In the genomic region with DNA sequence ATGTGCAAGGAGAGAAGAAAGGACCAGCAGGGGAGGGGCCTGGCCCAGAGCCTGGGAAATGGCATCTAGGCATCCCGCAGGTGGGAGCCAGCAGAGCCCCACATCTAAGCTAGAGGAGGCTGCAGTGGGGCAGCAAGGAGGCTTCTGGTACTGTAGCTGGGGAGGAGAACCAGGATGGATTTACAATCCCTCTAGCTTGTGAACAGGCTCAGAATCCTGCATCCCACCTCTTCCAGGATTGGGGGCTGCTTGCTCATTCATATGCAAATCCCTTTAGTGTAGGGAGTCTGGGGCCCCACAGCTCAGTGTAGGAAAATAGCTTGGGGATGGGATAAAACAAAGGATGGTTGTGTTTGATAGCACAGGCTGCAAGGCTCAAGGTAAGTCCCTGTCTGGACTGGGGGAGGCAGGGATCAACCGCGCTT, we compare ENCODE assay signal across 13 mouse cellular contexts. TPM values are rescaled to one million over a fixed set of nuclear protein-coding genes. Genes with fewer than 3 reads are reported as not detected.
DNase-seq lines count a peak whose midpoint lies in the region; ATAC-seq lines count a peak whose summit lies in the region.
"Had no signal": no experiment of that assay in that cellular context is flagged by ENCODE, and none has a peak within 500 bp of the region (broad histone marks: within the 10 kb centered on the region; RNA-seq: fewer than 3 reads in every experiment).

No protein-coding gene starts in this region.

- H3K27me3 ChIP-seq in forebrain, embryonic 12.5 days, result peaks cover 17% of the 10 kb centered on the region; the same call in 1 of the 2 replicates
- no peaks in the 10 kb centered on the region for H3K27me3 ChIP-seq in hindbrain, embryonic 16.5 days (replicated peaks; ENCODE audit: control insufficient read depth, insufficient read depth, low read length)
- no peaks in the 10 kb centered on the region for H3K27me3 ChIP-seq in neural tube, embryonic 13.5 days
- H3K27me3 ChIP-seq: liver, embryonic 13.5 days had no signal

- WGBS in forebrain, embryonic 12.5 days, result 0% methylated on average over 3 of the region's 3 CpGs
- WGBS in hindbrain, embryonic 16.5 days, result 31% methylated on average over 3 of the region's 3 CpGs
- WGBS in neural tube, embryonic 13.5 days, result 15% methylated on average over 3 of the region's 3 CpGs

- peak; percentile 94 for ATAC-seq in forebrain, embryonic 12.5 days (ENCODE audit: low FRiP score)
- peak; percentile 85 for ATAC-seq in hindbrain, embryonic 16.5 days
- ATAC-seq in neural tube, embryonic 13.5 days (ENCODE audit: low read depth), result peak; percentile 94

- peaks cover 10% of the 10 kb centered on the region for H3K36me3 ChIP-seq in forebrain, embryonic 12.5 days (replicated peaks)
- H3K36me3 ChIP-seq in hindbrain, embryonic 16.5 days (ENCODE audit: control insufficient read depth, insufficient read depth, low read length), result no peaks in the 10 kb centered on the region
- peaks cover 9% of the 10 kb centered on the region for H3K36me3 ChIP-seq in neural tube, embryonic 13.5 days
- H3K36me3 ChIP-seq: embryonic facial prominence, embryonic 13.5 days; liver, embryonic 13.5 days had no signal

- H3K9ac ChIP-seq in forebrain, embryonic 12.5 days, result no peak overlapping the region
- H3K9ac ChIP-seq in hindbrain, embryonic 16.5 days (ENCODE audit: low read depth, low read length), result no peak overlapping the region
- H3K9ac ChIP-seq in neural tube, embryonic 13.5 days, result no peak overlapping the region
- H3K9ac ChIP-seq: embryonic facial prominence, embryonic 13.5 days; liver, embryonic 13.5 days had no signal

- peak; percentile 47 for DNase-seq in embryo, embryonic 11 days
- DNase-seq in testis, postnatal 10 days (ENCODE audit: low spot score), result no peak
- DNase-seq in cerebellum, adult 11-12 months, result no peak
- DNase-seq in kidney, postnatal 25 days, result no peak
- DNase-seq: cerebellum, adult 18-20 months; liver, embryonic 13.5 days; lung, postnatal 4 days had no signal

- H3K4me2 ChIP-seq in forebrain, embryonic 12.5 days, result peak overlapping the region; percentile 13
- H3K4me2 ChIP-seq in hindbrain, embryonic 16.5 days (ENCODE audit: low read length), result no peak overlapping the region
- H3K4me2 ChIP-seq in neural tube, embryonic 13.5 days, result no peak overlapping the region
- H3K4me2 ChIP-seq: embryonic facial prominence, embryonic 13.5 days; liver, embryonic 13.5 days had no signal

- no peak overlapping the region for H3K4me3 ChIP-seq in forebrain, embryonic 12.5 days (replicated peaks)
- no peak overlapping the region for H3K4me3 ChIP-seq in hindbrain, embryonic 16.5 days (ENCODE audit: low read length)
- no peak overlapping the region for H3K4me3 ChIP-seq in neural tube, embryonic 13.5 days
- H3K4me3 ChIP-seq: embryonic facial prominence, embryonic 13.5 days; left cerebral cortex, adult 2 months; liver, embryonic 13.5 days had no signal

- peak overlapping the region; percentile 83 for H3K27ac ChIP-seq in forebrain, embryonic 12.5 days
- peak overlapping the region; percentile 54 for H3K27ac ChIP-seq in hindbrain, embryonic 16.5 days (ENCODE audit: low read depth, low read length)
- H3K27ac ChIP-seq in neural tube, embryonic 13.5 days (replicated peaks), result peak overlapping the region; percentile 78
- H3K27ac ChIP-seq: embryonic facial prominence, embryonic 13.5 days; kidney, postnatal 0 days; left cerebral cortex, adult 2 months had no signal

- H3K9me3 ChIP-seq in forebrain, embryonic 12.5 days, result no peaks in the 10 kb centered on the region
- no peaks in the 10 kb centered on the region for H3K9me3 ChIP-seq in hindbrain, embryonic 16.5 days (ENCODE audit: control insufficient read depth, low read length)
- no peaks in the 10 kb centered on the region for H3K9me3 ChIP-seq in neural tube, embryonic 13.5 days
- H3K9me3 ChIP-seq: embryonic facial prominence, embryonic 13.5 days; liver, embryonic 13.5 days had no signal

- H3K4me1 ChIP-seq in forebrain, embryonic 12.5 days, result peaks cover 38% of the 10 kb centered on the region
- H3K4me1 ChIP-seq in hindbrain, embryonic 16.5 days (ENCODE audit: control insufficient read depth, insufficient read depth, low read depth, low read length), result peaks cover 7% of the 10 kb centered on the region
- peaks cover 37% of the 10 kb centered on the region for H3K4me1 ChIP-seq in neural tube, embryonic 13.5 days (replicated peaks)

RNA-seq across cellular contexts. Expression of a gene that starts 15.8 kb away (rescaled TPM):
- polyA plus RNA-seq in forebrain, embryonic 12.5 days (2016; fragmentation: Nextera tagmentation; extraction: Ambion mirVana), result 2.0 and 2.5 TPM in 2 replicates
- polyA plus RNA-seq in hindbrain, embryonic 16.5 days (2015; fragmentation: Nextera tagmentation; extraction: Ambion mirVana), result 4.0 and 4.3 TPM in 2 replicates
- polyA plus RNA-seq in neural tube, embryonic 13.5 days (2015; fragmentation: Nextera tagmentation; extraction: Ambion mirVana), result 2.4 and 3.9 TPM in 2 replicates

RNA-seq across cellular contexts. Expression of a gene that starts 16.3 kb away (rescaled TPM):
- polyA plus RNA-seq in forebrain, embryonic 12.5 days (2016; fragmentation: Nextera tagmentation; extraction: Ambion mirVana), result 37.1 and 42.4 TPM in 2 replicates
- 28.0 and 29.9 TPM in 2 replicates for polyA plus RNA-seq in hindbrain, embryonic 16.5 days (2015; fragmentation: Nextera tagmentation; extraction: Ambion mirVana)
- 30.0 and 34.4 TPM in 2 replicates for polyA plus RNA-seq in neural tube, embryonic 13.5 days (2015; fragmentation: Nextera tagmentation; extraction: Ambion mirVana)
